Mouse (Mus musculus) WW6 (cell line): ENCODE data around the gene Yif1b.
A peak's percentile ranks its signal among the peaks of the same experiment; 100 is the strongest.

Experiments used
- DNase-seq: peaks from one replicate; pipeline ENCODE4 v3.0.0-alpha.2; 2013; ENCODE audit warnings: low read depth, low spot score

Yif1b gene

GRCm38 (mm10) chr7:29244732-29245416 lies 6.7 kb downstream of the Yif1b start:
- no peak for DNase-seq

DNA sequence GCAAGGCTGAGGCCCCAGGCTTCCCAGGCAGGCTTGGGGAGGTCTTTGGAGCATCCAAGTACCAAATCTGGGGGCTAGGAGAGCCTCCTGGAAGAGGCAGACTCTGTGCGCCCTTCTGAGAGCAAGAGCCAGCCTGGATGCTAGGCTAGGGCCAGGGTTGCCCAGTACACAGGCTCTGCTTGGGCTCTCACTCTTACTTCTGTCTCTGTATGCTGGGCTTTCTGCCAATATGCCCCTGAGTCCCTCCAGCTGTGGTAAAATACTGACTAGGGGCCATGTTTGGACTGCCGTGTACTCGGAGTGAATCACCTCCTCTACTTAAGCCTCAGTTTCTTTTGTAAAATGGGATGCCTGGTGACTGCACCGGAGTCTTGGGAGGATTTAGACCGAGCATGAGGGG lies 7.9 kb downstream of the Yif1b start:
- no peak for DNase-seq

DNA sequence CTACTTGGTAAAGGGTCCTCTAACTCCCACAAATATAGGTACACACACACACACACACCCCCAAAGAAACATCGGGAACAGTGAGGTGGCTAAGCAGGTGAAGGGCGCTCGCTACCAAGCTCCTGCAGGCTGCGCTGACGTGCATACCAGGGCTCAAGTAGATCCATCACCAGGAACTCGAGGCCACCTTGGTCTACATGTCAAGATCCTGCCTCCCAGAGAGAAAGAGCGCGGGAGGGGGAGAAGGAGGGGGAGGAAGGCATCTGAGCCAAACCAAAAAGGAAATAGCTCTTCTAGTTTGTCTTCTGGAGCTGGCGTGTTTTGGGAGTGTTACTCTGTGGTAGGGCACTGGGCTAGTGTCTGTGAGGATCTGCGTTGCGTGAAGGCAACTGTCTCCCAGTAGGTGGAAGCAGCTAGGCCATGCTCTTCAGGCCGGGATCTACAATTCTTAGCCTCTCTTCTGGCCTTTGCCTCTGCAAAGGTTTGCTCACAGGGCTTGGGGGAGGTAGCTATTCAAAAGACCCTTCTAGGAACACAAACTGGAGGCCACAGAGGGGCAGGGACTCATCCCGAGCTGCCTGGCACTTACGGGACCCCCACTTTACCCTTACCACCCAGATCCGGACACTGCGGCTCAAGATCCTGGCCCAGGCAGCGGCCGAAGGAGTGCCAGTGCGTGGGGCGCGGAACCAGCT lies 8.6 kb downstream of the Yif1b start:
- DNase-seq: no peak

GRCm38 (mm10) chr7:29247314-29247700 lies 9.2 kb downstream of the Yif1b start:
- peak; percentile 75 for DNase-seq

- no peak for DNase-seq
Measured at GRCm38 (mm10) chr7:29247706-29248105, 9.6 kb downstream of the Yif1b start.

- no peak for DNase-seq
Measured at GRCm38 (mm10) chr7:29248261-29248841, 10.2 kb downstream of the Yif1b start, which contains the start of gene 2200002D01Rik. Gene 2200002D01Rik, minus strand, starts transcription at chr7:29248466.

- DNase-seq: no peak
Measured at GRCm38 (mm10) chr7:29251166-29251565, 13.0 kb downstream of the Yif1b start.

GRCm38 (mm10) chr7:29253842-29254241 lies 15.7 kb downstream of the Yif1b start:
- no peak for DNase-seq

- no peak for DNase-seq
Measured at GRCm38 (mm10) chr7:29255875-29256274, 17.7 kb downstream of the Yif1b start.

- no peak for DNase-seq
Measured at GRCm38 (mm10) chr7:29257368-29257767, 19.2 kb downstream of the Yif1b start.

GRCm38 (mm10) chr7:29259781-29260730 lies 21.9 kb downstream of the Yif1b start:
- DNase-seq: no peak

- no peak for DNase-seq
Measured at GRCm38 (mm10) chr7:29262151-29262550, 24.0 kb downstream of the Yif1b start.

DNA sequence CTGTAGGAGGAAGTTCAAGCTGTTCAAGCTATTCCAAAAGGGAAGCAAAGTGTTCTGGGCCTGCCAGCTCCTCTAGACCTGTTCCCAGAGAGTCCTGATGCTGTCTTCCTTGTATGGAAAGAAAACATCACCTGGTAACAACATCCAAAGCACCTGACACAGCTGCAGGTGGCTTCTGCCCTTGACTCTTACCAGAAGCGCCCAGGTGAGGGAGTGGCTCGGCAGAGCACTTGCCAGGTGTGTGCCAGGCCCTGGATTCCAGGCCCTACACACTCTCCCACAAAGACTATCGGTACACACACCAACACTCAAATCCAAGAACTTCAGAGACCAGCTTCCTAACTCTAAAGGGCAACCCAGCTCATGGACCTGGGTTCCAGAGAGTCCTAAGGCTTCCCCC lies 25.7 kb downstream of the Yif1b start:
- DNase-seq: no peak

DNA sequence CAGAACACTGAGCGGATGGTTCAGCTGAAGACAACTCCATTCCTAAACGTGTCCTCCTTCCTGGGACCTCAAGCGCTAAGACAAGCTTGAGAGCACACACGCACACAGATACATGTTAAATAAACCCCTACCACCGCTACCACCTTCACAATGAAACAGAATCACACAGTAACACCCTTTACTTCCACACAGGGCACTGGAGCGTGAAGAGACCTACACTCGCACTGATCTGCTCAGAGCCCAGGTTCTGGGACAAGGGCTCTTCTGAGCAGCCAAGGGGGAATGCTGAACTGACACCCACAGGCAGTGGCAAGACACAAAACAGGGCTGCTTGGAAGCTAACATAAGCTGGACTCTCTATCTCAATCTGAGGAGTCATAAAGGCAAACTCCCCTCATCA lies 27.5 kb downstream of the Yif1b start:
- DNase-seq: no peak

DNA sequence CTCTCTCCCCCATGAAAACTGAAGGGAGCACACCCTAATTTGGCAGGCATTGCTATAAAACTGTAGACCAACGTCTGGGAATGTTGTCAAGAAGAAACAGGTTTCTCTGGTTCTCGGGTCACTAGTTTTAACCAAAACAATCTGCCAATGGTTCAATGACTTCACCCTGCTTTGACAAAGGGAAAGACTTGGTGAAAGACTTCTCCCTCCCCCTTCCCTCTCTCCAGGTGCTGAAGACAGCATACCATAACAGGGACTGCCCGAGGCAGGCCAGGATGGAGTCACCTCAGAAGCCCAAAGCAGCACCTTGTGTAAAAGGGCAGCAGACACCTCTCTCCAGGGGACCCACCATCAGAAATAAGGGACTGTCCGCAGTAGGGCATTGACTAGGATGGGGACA lies 28.8 kb downstream of the Yif1b start:
- no peak for DNase-seq

DNA sequence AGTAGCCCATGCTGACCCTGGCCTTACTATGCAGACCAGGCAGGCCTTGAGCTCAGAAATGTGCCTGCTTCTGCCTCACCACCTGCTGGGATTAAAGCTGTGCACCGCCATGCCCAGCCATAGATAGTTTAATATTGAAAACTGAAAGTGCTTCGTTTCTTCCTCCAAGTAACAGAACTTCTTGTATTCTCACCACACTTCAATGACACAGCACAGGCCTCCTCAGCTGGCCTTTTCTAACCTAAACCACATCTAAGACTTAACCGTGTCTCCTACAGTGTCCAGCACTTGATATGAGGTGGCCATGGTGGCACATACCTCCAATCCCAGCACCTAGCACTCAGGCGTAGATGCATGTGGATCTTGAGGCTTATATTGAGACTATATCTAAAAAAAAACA lies 32.3 kb downstream of the Yif1b start:
- DNase-seq: no peak

GRCm38 (mm10) chr7:29271687-29272465 lies 33.7 kb downstream of the Yif1b start:
- no peak for DNase-seq

DNA sequence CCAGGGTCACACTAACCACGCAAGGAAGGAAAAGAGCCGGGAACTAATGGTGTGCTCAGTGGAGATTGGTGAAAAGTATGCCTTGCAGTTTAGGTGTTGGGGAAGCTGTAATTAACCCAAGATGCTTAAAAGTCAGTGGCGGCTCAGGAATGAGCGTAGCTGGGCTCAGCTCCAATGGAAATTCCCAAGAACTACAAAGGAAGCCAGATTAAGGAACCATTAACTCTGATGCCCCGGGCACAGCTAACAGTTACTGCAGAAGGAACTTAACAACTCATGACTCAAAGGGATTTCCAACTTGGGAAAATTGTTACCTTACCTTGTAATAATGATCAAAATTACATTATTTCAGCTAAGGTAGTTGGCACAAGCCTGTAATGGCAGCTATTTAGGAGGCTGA lies 38.6 kb downstream of the Yif1b start:
- DNase-seq: no peak

- DNase-seq: no peak
Measured at GRCm38 (mm10) chr7:29277510-29277909, 39.4 kb downstream of the Yif1b start.

DNA sequence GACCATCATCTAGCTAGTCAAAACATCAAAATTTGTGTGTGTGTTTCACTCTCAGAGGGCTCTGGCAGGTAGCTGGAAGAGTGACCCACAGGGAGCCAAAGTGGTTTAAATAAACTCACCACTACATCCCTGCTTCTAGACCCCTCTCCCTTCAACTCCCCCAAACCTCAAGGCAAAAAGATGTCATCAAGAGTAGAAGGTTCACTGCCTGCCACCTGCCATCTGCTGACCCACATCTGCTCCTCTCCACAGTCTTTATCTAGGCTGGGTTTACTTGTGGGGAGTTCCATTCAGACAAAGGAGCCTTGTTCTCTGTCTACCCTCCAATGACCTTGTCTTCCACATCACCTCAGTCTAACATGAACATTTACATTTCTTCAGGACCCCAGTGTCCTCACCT lies 41.1 kb downstream of the Yif1b start:
- no peak for DNase-seq

DNA sequence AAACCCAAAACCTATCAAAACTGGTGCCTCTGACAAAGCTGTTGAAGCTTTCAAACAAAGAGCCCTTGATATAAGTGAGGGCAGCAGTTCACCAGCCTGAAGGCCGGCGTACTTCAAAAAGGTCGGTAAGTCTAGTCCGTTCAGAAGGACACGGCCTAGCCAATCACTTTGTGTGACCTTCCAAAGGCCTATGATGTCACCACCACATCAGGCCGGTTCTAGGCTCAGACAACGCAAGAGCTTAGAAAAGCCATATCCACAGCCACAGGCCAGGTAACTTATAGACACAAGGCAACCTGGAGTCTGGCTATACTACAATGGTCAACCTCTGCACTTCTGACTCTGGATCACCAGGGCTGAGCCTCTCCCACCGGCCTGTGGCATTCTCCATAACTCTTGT lies 41.8 kb downstream of the Yif1b start:
- DNase-seq: no peak
